Mouse (Mus musculus) ES-E14 (cell line): Measurements from ENCODE around the gene Sarnp. TPM values are rescaled to one million over a fixed set of nuclear protein-coding genes. Genes with fewer than 3 reads are reported as not detected.

Source experiments
- DNase-seq: peaks from one replicate; pipeline ENCODE4 v3.0.0-alpha.2; 2013; ENCODE audit warnings: low read depth, low spot score
- H3K27ac ChIP-seq: 2 replicates; pipeline ENCODE4 v1.5.1; 2012; ENCODE audit warnings: low read depth, mild to moderate bottlenecking, low read length, moderate library complexity, mixed read lengths; ENCODE audit not compliant: poor library complexity, insufficient read depth, severe bottlenecking
- H3K36me3 ChIP-seq: 2 replicates; pipeline ENCODE4 v1.6.1; 2012; ENCODE audit warnings: mild to moderate bottlenecking, low read length, moderate library complexity, mixed read lengths; ENCODE audit not compliant: control insufficient read depth, poor library complexity, insufficient read depth, severe bottlenecking
- H3K4me1 ChIP-seq, 2 experiments: fragments of 150-350 bp in 1 of 2; sonication (generic) in 1 of 2; 2 replicates each; pipeline ENCODE4 v1.6.1; 2012; ENCODE audit warnings: low read length in 2 of 2, mild to moderate bottlenecking in 1 of 2, mixed read lengths in 1 of 2; ENCODE audit not compliant: control insufficient read depth in 2 of 2, insufficient read depth in 2 of 2, poor library complexity in 1 of 2
- H3K4me3 ChIP-seq, 2 experiments: fragments of 150-350 bp in 1 of 2; sonication (generic) in 1 of 2; 2 replicates each; pipeline ENCODE4 v1.5.1; 2012; ENCODE audit warnings: low read length in 2 of 2, low read depth in 1 of 2, mild to moderate bottlenecking in 1 of 2, mixed read lengths in 1 of 2; ENCODE audit not compliant: insufficient read depth in 1 of 2, poor library complexity in 1 of 2, severe bottlenecking in 1 of 2
- H3K9ac ChIP-seq: 2 replicates; pipeline ENCODE4 v1.6.1; 2012; ENCODE audit warnings: low read depth, mild to moderate bottlenecking, low read length, mixed read lengths; ENCODE audit not compliant: poor library complexity, insufficient read depth, severe bottlenecking
- H3K9me3 ChIP-seq: fragments of 150-350 bp; sonication (generic); 2 replicates; pipeline ENCODE4 v1.6.1; 2012; ENCODE audit warnings: low read depth, mild to moderate bottlenecking, low read length; ENCODE audit not compliant: control insufficient read depth, insufficient read depth
- CHD2 ChIP-seq: IDR thresholded peaks from 2 replicates; pipeline ENCODE4 v1.6.1; 2014; ENCODE audit warnings: mild to moderate bottlenecking, low read depth, low read length, inconsistent platforms
- HCFC1 ChIP-seq: IDR thresholded peaks from 2 replicates; pipeline ENCODE4 v1.6.1; 2012; ENCODE audit warnings: low read length, inconsistent platforms, borderline replicate concordance; ENCODE audit not compliant: insufficient read depth
- MAFK ChIP-seq: IDR thresholded peaks from 2 replicates; pipeline ENCODE4 v1.6.1; 2014; ENCODE audit warnings: mild to moderate bottlenecking, low read depth, low read length, inconsistent platforms; ENCODE audit not compliant: insufficient read depth
- ZC3H11A ChIP-seq: IDR thresholded peaks from 2 replicates; pipeline ENCODE4 v1.6.1; 2012; ENCODE audit warnings: low read depth, mild to moderate bottlenecking, inconsistent platforms, low read length, borderline replicate concordance
- ZNF384 ChIP-seq: IDR thresholded peaks from 2 replicates; pipeline ENCODE4 v1.6.1; 2012; ENCODE audit warnings: low read depth, low read length, inconsistent platforms
- in situ Hi-C, 2 experiments: fragments of 600-800 bp; cut with MboI; formaldehyde crosslinking; loops; one replicate each; pipeline ENCODE4 v1.15.1; 2025; ENCODE audit warnings: low sequenced_read_pairs in 2 of 2, inconsistent platforms in 1 of 2; ENCODE audit not compliant: unreplicated experiment in 2 of 2
- total RNA-seq: library from RNA; depleted of rRNA; stranded (reverse); fragments of 300-350 nt; gene quantifications from 2 replicates; pipeline ENCODE4 v1.2.3, GENCODE M21; 2012

The Sarnp gene
- total RNA-seq, 1 experiment = 101 TPM

DNA sequence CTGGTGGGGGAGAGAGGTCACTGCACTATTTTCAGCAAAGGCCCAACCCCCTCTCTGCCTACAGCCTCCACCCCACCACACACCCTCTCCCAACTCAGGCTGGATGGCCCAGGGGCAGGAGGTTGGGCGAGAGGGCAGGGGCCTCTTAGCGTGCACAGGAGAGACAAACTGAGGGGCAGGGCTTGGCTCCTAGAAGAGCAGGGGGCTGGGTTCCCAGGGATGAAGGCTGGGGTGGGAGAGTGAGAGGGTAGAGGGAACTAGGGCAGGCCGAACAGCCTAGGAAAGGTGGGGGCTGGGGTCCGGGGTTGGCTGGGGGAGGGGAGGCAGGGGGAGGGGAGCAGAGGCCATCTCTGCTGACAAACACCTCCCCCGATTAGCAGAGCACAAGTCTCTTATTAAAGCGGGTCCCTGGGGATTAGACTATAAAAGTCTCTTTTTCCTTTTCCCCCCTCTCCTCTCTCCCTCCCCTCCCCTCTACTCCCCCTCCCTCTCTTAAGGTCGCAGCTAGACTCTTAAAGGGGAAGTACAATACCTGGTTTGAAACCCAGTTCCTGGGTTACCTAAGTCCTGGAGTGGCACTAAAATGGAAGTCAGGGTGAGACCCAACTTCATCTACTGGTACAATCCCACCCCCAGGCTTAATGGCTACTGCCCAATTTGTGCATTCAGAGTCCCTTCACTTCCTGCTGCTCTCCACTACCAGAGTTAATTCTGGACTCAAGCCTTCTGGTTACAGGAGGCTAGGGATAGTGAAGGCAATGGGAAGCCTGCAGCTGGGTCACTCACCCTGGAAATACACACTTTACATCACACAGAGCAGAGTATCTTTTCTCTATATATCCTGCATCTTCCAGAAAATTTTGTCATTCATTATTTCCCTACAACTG lies 72.1 kb downstream of the Sarnp start:
- DNase-seq = no peak
- H3K4me3 ChIP-seq = peak overlapping the region in 1 of 2 experiments; percentile 49; a peak in 2 of 4 replicates
- H3K4me1 ChIP-seq = peaks cover 6 to 25% of the 10 kb centered on the region in 2 experiments; a peak in 2 of 4 replicates
- H3K27ac ChIP-seq = no peak overlapping the region
- peaks cover 10% of the 10 kb centered on the region; the same call in 1 of the 2 replicates for H3K36me3 ChIP-seq
- TF ChIP-seq MAFK (no peak), HCFC1 (no peak), ZNF384 (no peak), ZC3H11A (no peak), CHD2 (no peak)
- no peaks in the 10 kb centered on the region for H3K9me3 ChIP-seq
- no peak overlapping the region for H3K9ac ChIP-seq
- in situ Hi-C loops = no loop called here

DNA sequence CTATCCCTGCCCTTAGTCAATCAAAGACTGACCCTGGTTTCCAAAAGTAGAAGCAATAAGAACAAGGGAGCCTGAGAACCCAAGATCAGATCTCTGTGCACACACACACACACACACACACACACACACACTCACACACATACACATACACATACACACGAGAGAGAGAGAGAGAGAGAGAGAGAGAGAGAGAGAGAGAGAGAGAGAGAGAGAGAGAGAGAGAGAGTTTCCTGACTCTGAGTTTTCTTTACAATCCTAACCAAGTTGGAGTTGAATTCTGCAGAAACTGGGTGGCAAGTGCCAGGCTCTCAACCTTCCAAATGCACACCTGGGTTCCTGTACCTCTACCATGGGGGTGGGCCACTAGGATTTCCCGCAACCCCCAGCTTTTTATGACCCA lies 72.7 kb downstream of the Sarnp start:
- Histone ChIP-seq H3K9me3 (no peaks in the 10 kb centered on the region), H3K36me3 (peaks cover 8% of the 10 kb centered on the region; the same call in 1 of the 2 replicates), H3K9ac (no peak overlapping the region), H3K4me3 (no peak overlapping the region), H3K27ac (no peak overlapping the region), H3K4me1 (peaks cover 6 to 23% of the 10 kb centered on the region in 2 experiments; a peak in 2 of 4 replicates)
- in situ Hi-C loops = loop anchor here in 1 of 2 experiments (10.0 kb wide), 1 partner anchor 155 kb away; no protein-coding TSS in a partner anchor
- DNase-seq = no peak
- TF ChIP-seq HCFC1 = no peak
- no peak for TF ChIP-seq ZC3H11A
- TF ChIP-seq CHD2 = no peak
- no peak for TF ChIP-seq MAFK
- no peak for TF ChIP-seq ZNF384

DNA sequence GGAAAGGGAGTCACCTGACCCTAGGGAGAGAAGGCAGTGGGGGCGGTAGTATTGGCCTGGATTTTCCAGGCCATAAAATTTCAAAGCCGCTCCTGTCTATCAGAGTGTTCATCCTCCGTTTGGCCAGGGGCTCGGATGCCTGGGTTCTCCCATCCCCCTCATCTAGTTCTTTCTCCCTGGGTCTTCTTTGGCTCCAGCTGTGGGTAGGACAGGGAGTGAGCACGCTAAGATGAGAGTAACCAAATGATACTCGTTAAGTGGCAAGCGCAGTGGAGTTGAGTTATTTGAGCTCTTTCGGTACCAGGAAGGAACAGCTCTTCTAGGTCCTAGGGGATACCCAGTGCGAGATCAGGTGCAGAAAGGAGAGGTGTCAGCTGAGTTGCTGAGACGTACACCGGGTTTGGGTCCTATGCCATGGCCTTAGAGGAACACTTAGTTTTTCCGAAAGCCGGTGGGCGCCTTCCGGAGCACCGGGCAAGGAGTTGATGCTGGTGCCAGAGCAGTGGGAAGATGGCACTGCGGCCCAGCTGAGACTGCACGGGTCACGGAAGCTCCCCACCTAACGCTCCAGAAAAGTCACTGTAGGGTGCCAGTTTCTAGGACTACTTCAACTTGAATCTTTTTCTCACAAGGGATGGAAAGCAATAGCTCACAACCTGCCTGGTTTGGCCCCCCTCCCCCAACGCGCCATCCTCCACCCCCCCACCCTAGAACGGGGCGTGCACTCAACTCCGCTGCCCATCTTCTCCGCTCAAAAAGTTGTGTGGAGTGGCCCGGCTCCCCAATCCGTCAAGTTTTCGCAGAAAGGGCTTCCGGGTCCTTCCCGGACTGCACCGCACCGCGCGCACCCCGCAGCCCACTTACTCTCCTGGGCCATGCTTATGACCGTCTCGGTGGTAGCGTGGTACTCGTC lies 73.5 kb downstream of the Sarnp start:
- H3K4me3 ChIP-seq = peak overlapping the region; percentile 84 to 85
- H3K27ac ChIP-seq = no peak overlapping the region
- H3K9me3 ChIP-seq = no peaks in the 10 kb centered on the region
- peaks cover 6 to 20% of the 10 kb centered on the region in 2 experiments; a peak in 2 of 4 replicates for H3K4me1 ChIP-seq
- in situ Hi-C loops = loop anchor here in 1 of 2 experiments (10.0 kb wide), 1 partner anchor 156 kb away; no protein-coding TSS in a partner anchor
- peak overlapping the region; percentile 72 for H3K9ac ChIP-seq
- no peak for TF ChIP-seq MAFK
- no peak for TF ChIP-seq ZC3H11A
- TF ChIP-seq ZNF384 = no peak
- TF ChIP-seq CHD2 = no peak
- TF ChIP-seq HCFC1 = no peak
- H3K36me3 ChIP-seq = peaks cover 5% of the 10 kb centered on the region; the same call in 1 of the 2 replicates
- no peak for DNase-seq
